Mouse (Mus musculus): ENCODE results near the gene Nudt1. TPM values are rescaled to one million over a fixed set of nuclear protein-coding genes. Genes with fewer than 3 reads are reported as not detected.

The Nudt1 gene
- total RNA-seq (2021) = 1 to 10 TPM; 6.2 to 7.6 TPM

DNA sequence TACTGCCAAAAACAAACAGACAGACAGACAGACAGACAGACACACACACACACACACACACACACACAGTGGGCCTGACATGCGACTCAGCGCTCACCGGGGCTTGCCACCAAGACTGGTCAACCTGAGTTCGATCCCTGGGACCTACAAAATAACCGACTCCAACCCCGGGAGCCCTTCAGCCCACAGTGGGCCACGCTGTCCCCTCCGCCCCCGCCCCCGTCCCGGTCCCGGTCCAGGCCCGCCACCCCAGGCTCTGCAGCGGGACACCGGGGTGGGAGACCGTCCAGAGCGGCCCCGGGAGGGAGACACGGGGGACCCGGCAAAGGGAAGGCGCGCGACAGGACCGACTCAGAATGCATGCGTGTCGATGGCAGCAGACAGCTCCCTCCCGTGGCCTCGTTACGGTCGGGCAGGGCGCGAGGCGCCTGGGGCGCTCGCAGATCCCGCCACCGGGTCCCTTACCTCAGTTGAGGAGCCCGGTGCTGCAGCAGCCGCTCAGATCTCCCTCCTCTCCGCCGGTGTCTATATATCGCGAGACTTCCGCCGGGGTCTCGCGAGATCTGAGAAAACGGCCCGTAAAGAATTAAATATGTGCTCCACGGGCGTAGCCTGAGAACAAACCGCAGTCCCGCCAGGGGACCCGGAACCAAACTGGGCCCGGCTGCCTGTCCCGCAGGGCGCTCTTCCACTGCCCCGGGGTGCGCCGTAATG is at the start of gene Nudt1, which contains the start of gene Mad1l1:
Nudt1 (plus strand) TSS at position 615 of the 714 bp plus-strand sequence.
Mad1l1 (minus strand) TSS at position 511 of the 714 bp plus-strand sequence.
- intact Hi-C loops (cut with DNase I) = loop anchor here (5.0 kb wide), 1 partner anchor 96 kb away; the partner anchor contains the start of gene Eif3b
- peak; percentile 89 to 91 for DNase-seq (ENCODE audit: low spot score in 2 of 2)

DNA sequence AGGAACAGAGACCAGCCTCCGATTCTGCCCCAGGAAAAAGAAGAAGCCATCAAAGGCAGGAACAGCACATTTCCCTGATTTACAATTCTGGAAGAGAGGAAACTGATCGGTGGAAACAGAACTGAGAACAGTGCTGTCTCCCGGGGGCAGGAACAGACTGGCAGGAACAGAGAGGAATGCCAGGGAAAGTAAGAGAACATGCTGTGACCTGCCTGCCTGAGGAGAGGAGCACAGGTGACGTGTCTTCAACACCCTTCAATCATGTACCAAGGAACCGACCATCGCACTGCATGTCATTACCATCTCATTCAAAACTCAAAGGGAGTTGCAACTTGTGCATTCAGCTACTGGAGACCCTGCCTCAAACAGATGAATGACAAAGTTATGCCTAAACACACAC is 44.7 kb upstream of the Nudt1 start:
- no peak for DNase-seq (ENCODE audit: low spot score in 2 of 2)
- intact Hi-C loops (cut with DNase I) = no loop called here

DNA sequence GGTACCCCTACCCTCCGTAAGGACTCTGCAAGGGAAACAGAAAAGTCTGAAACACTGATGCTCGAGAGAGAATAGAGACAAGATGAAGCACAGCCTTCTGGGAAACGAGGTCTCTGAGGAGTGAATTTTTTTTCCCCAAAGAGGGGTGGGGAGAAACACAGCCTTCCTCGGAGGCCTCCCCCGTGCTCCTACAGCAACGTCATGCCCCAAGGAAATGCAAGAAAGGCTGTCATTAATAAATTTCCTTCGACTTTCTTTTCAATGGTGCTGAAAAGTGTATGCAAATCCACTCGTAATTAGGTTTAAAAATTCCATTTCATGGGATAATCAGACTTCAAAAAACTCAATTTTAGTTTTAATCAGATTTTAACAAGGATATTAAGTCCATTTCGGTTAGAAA is 41.3 kb upstream of the Nudt1 start:
- intact Hi-C loops (cut with DNase I) = loop anchor here (5.0 kb wide), 1 partner anchor 63 kb away; no protein-coding TSS in a partner anchor
- DNase-seq (ENCODE audit: low spot score in 2 of 2) = no peak

DNA sequence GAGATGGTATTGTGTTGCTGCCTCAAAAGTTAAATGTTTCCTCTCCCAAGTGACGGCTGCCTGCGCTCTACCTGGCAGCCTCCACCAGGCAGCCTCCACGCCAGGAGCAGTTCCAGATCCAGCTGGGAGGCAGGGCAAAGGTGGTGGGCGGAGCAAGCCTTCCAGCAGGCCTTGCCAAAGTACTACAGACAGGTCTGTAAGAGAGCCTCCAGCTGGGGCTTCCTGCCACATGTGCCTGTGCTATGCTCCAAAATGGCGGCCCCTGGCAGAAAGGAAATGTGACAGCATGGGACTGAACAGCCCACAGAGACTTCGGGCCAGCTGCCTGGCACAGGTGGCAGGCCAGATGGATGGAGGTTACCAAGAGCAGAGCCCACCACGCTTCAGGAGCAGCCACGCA is 39.1 kb upstream of the Nudt1 start:
- DNase-seq (ENCODE audit: low spot score in 2 of 2) = no peak
- intact Hi-C loops (cut with DNase I) = loop anchor here (5.0 kb wide), 1 partner anchor 65 kb away; no protein-coding TSS in a partner anchor

DNA sequence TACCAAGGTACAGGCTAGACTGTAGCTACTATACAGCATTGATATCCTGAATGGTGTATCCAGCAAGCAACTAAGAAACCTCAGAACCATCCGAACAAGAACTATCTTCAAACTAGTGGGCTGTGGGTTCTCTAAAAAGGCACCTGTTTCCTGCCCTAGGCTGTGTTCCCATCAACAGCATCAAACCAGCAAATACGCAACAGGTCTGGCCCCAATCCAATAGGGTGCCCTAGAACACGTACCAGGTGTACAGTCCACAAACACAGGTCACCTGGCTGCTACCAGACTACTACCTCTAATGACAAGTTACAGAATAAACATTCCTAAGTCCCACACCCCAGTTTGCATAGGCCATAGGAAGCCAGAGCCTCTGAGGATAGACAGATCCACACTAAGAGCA is 38.6 kb upstream of the Nudt1 start:
- no peak for DNase-seq (ENCODE audit: low spot score in 2 of 2)
- intact Hi-C loops (cut with DNase I) = loop anchor here (5.0 kb wide), 1 partner anchor 66 kb away; no protein-coding TSS in a partner anchor

DNA sequence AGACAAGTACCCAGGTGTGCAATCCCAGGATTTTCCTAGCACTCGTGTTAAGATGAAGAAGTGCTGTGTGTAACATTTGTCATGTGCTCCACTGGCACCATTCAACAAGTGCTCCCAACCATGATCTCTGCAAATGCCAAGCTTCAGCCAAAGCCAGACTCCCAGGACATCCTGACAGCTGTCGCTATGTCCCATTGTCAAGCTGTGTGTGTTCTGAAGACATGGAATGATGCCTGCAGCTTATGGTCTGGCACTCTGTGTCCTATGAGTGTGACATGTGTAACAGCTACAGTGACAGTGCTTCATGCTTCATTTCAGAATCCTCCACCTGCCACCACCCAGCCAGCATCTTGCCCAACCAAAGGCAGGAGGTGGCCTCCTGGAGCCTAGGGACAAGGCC is 37.4 kb upstream of the Nudt1 start:
- DNase-seq (ENCODE audit: low spot score in 2 of 2) = no peak

DNA sequence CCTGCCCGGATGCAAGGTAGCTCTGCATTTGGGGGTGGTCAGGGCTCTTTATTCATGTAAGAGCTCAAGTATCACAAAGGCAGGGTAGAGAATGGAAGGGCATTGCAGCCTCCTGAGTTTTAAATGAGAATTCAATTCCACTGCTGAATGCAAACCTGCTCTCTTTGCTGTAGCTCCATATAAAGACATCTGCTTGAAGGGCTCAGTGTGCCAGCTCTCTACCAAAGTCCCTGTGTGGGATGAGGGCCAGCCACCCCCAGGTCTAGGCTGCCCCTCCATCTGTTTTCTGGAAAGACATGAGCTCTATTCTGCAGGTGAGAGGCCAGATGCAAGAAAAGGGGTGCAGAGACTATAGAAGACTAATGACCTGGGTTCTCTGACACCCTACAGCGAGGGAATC is 36.7 kb upstream of the Nudt1 start:
- peak in 1 of 2 experiments; percentile 38 for DNase-seq (ENCODE audit: low spot score in 2 of 2)
- intact Hi-C loops (cut with DNase I) = loop anchor here (5.0 kb wide), 1 partner anchor 67 kb away; no protein-coding TSS in a partner anchor

More for the DNA sequence above, 37.4 kb upstream of the Nudt1 start:
- intact Hi-C loops (cut with DNase I) = loop anchor here (5.0 kb wide), 1 partner anchor 67 kb away; no protein-coding TSS in a partner anchor

DNA sequence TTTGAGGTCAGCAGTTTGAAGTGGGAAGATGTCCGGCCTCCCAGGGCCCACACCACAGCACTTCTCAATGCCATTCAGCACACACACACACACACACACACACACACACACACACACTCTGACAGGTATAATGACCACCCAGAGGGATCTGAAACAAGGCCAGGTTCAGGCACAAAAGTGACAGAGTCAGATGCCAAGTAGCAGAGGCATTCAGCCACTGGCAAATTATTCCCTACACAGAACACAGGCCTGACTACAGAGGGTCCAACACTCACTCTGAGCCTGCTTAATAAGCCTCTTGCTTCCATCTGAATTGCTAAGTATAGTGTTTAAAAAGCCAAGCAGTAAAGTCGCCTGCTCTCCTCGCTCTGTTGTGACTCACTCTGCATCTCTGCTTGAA is 33.2 kb upstream of the Nudt1 start:
- DNase-seq (ENCODE audit: low spot score in 2 of 2) = no peak

DNA sequence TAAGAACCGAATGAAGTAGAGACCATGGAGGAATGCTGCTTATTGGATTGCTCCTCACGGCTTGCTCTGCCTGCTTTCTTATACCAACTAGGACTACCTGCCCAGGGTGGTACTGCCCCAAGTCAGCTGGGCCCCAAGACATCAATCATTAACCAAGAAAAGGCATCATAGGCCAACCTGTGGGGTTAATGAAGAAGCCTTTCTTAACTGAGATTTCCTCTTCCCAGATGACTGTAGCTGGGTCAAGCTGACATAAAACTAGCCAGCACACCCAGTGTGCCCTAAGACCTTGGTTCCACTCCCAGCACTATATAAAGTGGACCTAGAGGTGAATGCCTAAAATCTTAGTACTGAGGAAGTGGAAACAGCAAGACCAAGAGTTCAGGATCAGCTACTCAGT is 32.3 kb upstream of the Nudt1 start:
- DNase-seq (ENCODE audit: low spot score in 2 of 2) = no peak
- intact Hi-C loops (cut with DNase I) = no loop called here

More for the DNA sequence above, 33.2 kb upstream of the Nudt1 start:
- intact Hi-C loops (cut with DNase I) = no loop called here

DNA sequence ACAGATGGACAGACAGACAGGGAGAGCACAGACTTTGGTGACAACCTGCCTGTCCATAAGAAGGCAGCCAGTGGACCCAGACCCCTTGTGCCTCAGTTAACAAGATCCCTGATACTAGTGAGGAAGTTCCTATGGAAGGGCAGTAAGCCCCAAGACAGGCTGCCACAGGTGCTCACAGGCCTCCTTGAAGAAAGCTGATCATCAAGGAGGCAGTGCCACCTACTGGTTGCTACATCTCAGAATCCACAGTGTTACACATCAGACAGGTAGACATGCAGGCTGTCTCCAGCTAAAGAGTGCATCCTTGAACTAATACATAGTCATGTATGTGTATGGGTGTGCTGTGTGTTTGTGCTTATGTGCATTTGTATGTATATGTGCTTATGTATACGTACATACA is 29.3 kb upstream of the Nudt1 start:
- intact Hi-C loops (cut with DNase I) = loop anchor here (5.0 kb wide), 3 partner anchors 95 to 455 kb away; partner anchors contain the start of gene Elfn1
- peak; percentile 26 to 57 for DNase-seq (ENCODE audit: low spot score in 2 of 2)

DNA sequence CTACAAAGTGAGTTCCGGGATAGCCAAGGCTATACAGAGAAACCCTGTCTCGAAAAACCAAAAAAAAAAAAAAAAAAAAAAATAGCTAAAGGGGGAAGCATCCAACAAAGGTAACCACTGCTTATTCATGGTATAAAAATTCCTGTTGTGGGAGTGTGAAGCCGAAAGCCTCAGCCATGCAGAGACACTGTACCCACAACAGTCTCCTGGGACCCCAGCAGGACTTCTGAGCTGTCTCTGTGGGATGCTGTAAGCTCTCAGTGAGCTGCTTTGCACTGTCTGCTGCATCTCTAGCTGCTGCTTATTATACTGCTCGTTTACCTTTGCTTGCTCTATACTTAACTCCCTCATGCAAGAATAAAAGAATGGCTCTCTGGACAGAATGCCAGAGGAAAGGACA is 23.2 kb upstream of the Nudt1 start:
- intact Hi-C loops (cut with DNase I) = no loop called here
- no peak for DNase-seq (ENCODE audit: low spot score in 2 of 2)

DNA sequence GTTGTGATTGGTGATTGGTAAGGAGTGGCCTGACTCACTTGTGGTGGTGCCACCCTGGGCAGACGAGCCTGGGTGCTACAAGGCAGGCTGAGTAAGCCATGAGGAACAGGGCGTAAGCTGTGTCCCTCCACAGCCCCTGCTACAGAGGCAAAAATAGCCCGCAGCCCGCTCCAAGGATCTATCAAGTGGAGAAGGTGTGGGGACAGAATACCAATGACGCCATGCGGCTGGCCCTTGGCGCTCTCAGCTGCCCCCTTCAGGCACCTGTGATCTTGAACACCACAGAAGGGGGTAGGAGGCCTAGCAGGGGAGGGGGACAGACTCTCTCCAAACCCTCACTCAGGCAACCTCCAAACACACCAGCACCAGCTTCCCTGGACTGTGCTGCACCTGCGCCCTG is 15.4 kb upstream of the Nudt1 start:
- no peak for DNase-seq (ENCODE audit: low spot score in 2 of 2)
- intact Hi-C loops (cut with DNase I) = no loop called here

DNA sequence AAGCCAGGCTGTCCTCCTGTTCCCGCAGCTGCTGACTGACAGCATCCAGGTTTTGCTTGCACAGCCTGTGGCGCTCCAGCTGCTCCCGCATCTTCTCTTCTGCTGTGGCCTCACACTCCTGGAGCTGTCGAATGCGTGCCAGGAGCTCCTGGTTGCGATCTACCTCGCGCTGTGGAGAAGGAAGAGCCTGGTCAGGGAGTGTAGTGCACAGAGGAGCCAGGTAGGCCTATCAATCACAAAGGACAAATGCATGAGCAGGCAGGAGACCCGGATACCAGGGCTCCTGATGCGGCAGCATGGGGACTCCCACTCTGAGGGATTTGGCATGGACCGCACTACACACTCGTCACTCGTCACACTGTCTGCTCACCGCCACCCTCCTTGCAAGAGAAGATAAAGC is 13.9 kb upstream of the Nudt1 start:
- no peak for DNase-seq (ENCODE audit: low spot score in 2 of 2)
- intact Hi-C loops (cut with DNase I) = no loop called here

DNA sequence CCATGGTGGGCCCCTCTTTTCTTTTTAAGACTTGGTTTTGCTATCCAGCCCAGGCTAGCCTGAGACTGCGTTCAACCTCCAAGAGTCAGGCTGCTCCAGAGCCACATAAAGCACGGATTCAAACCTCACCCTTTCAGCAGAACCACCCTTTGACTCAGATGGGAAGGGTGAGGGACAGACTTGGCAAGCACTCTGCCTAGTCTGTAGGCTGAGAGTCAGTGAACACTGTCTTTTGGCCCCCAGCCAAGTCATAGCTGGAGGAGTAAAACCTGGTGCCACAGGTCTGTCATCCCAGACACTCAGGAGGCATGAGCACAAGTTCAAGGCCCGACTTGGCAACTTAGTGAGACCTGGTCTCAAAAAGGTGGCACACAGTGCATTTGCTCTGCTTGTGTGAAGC is 4.7 kb upstream of the Nudt1 start:
- intact Hi-C loops (cut with DNase I) = no loop called here
- DNase-seq (ENCODE audit: low spot score in 2 of 2) = no peak

DNA sequence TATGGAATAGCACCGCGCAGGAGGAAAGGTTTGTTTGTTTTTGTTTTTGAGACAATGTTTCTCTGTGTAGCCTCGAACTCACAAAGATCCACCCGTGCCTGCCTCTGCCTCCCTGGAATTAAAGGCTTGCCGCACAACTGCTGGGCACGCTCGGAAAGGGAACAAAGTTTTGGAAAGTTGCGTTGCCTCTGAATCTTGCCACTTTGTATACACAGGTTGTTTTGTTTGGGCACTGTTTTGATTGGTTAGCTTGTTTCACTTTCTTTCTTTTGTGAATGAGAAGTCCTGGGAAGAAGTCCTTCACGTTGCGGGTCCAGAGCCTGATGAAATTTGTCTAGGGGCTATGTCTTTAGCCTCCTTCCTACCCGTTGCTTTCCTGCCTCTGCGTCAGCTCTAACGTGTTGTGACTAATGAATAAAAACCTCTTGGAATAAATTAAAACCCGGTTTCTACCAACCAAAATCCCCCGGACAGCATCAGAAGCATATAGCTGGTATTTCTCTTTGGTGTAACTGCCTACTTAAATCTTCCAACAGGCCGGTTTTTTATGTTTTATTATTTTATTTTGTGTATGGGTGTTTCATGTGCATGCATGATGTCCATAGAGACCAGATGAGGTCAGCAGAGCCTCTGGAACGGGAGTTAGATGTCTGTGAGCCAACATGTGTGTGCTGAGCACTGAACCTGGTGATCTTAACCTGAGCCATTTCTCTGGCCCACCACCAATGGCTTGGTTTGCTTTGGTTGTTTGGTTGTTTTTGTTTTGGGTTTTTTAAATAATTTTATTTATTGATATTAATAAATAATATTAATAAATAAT is 510 bp downstream of the Nudt1 start:
- no peak for DNase-seq (ENCODE audit: low spot score in 2 of 2)
- intact Hi-C loops (cut with DNase I) = loop anchor here (5.0 kb wide), 1 partner anchor 95 kb away; the partner anchor contains the start of gene Eif3b

DNA sequence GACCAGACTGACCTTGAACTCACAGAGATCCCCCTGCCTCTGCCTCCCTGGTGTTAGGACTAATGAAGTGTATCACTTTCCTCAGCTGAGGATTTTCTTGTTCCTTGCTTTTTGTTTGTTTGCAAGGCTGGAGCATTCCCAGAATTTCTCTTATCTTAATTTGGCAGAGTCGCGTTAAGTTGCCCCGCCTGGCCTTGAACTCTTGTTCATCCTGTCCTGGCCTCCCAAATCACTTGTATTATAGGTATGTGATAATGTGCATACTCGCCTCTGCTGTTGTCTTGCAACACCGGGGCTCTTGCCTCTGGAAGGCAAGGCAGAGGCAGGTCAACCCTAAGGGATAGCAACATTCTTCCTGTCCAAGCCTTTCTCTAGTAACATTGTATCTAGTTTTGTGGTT is 2.6 kb downstream of the Nudt1 start:
- intact Hi-C loops (cut with DNase I) = loop anchor here (5.0 kb wide), 1 partner anchor 93 kb away; the partner anchor contains the start of gene Eif3b
- DNase-seq (ENCODE audit: low spot score in 2 of 2) = no peak

DNA sequence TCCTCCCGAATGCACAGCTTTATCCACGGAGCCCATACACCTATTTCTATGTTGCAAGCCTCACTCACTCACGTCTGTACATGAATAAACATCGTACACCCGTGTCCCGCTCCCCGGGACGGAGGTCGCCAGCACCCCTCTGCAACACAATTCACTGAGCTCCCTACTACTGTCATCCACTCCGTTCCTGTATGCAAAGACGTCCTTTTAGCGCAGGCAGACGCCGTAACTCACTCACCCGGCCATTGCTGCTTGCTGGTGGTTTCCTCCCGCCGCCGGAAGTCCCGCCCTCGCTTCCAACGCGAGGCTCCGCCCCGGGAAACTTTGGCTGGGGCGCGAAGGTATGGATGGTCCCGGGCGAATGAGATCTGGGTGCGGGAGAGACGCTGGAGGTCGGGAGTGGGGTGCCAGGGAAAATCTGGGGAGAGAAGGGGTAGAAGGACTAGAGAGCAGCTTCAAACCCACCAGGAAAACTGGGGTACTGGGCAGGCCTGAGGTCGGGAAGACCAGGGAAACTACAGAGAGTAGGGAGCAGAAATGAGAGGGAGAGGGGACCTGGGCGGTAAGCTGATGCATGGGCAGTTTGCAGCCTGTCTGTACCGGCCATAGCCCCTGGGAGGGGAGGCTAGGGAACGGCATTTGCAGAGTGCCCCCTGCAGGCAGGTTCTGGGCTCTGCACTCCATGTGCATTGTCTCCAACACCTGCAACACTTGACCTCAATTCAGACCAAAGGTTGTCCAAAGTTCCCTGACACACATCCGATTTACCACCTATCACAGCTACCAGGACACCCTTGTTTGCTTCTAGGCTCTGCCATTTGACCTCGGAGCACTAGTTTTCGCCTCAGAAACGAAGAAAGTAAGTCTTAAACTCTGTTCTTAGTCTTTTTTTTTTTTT is 10.4 kb downstream of the Nudt1 start, which contains the start of gene Mrm2:
Mrm2 (minus strand) TSS at position 284 of the 898 bp plus-strand sequence.
- intact Hi-C loops (cut with DNase I) = loop anchor here (5.0 kb wide), 1 partner anchor 495 kb away; no protein-coding TSS in a partner anchor
- DNase-seq (ENCODE audit: low spot score in 2 of 2) = peak; percentile 73 to 80

DNA sequence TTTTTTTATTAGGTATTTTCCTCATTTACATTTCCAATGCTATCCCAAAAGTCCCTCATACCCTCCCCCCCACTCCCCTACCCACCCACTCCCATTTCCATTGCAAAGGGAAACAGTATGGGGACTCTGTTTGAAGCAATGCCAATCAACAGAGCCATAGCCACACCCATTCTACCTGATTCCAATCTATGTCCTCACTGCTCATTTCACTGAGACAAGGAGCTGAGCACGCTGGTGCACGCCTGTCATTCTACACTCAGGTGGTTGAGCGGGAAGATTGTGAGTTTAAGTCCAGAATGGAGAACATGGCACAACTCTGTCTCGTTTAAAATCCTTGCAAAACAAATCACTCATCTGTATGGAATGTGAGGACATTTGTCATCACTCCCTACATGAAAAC is 11.1 kb downstream of the Nudt1 start:
- intact Hi-C loops (cut with DNase I) = loop anchor here (5.0 kb wide), 1 partner anchor 495 kb away; no protein-coding TSS in a partner anchor
- no peak for DNase-seq (ENCODE audit: low spot score in 2 of 2)

DNA sequence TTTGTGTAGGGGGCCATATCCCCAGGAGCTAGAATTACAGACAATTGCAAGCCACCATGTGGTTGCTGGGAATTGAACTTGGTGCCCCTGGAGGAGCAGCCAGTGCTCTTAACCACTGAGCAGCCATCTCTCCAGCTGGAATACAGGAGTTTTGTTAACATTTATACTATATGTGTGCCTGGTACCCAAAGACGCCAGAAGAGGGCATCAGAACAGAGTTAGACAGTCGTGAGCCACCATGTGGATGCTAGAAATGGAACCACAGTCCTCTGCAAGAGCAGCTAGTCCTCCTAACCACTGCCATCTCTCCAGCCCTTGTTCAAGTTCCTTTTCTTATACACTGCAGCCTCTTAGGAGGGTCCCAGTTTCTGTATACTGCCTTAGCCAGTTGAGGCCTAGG is 12.2 kb downstream of the Nudt1 start:
- DNase-seq (ENCODE audit: low spot score in 2 of 2) = no peak
- intact Hi-C loops (cut with DNase I) = loop anchor here (5.0 kb wide), 1 partner anchor 496 kb away; no protein-coding TSS in a partner anchor

Data from left cerebral cortex, postnatal 36 days (tissue).